ENCODE assay signal across 8 mouse cellular contexts in genomic region chrX:94235601-94236000, GRCm38 (mm10). TPM values are rescaled to one million over a fixed set of nuclear protein-coding genes. Genes with fewer than 3 reads are reported as not detected.
A peak's percentile ranks its signal among the peaks of the same experiment; 100 is the strongest.
DNase-seq lines count a peak whose midpoint lies in the region; ATAC-seq and TF ChIP-seq lines count a peak whose summit lies in the region.

No protein-coding gene starts in this region.

- intact Hi-C loops in left cerebral cortex, adult 2 months (cut with DNase I), result no loop called here
- intact Hi-C loops in left cerebral cortex, postnatal 4 days (cut with DNase I), result loop anchor here (10.0 kb wide), 1 partner anchor 129 kb away; the partner anchor contains the start of genes Apoo and Fam90a1b

- no peak for ATAC-seq in hindbrain, embryonic 12.5 days (ENCODE audit: low FRiP score)
- ATAC-seq in midbrain, embryonic 11.5 days (ENCODE audit: low FRiP score), result no peak

- H3K4me2 ChIP-seq in hindbrain, embryonic 12.5 days (replicated peaks), result peak overlapping the region; percentile 51
- H3K4me2 ChIP-seq in midbrain, embryonic 11.5 days, result peak overlapping the region; percentile 41

- 36% methylated on average over 12 of the region's 12 CpGs for WGBS in hindbrain, embryonic 12.5 days
- WGBS in midbrain, embryonic 11.5 days, result 25% methylated on average over 12 of the region's 12 CpGs

- TF ChIP-seq POLR2A in brain, embryonic 14.5 days (IDR thresholded peaks at IDR 0.05; ENCODE audit: borderline replicate concordance, extremely low read depth, insufficient read depth, insufficient read length, poor library complexity, severe bottlenecking), result no peak

- no peak for TF ChIP-seq CTCF in left cerebral cortex, adult 2 months (IDR thresholded peaks at IDR 0.05)
- TF ChIP-seq CTCF in brain, embryonic 14.5 days (IDR thresholded peaks at IDR 0.05; ENCODE audit: borderline replicate concordance, extremely low read depth, insufficient read depth, insufficient read length), result no peak

- H3K36me3 ChIP-seq in hindbrain, embryonic 12.5 days, result no peaks in the 10 kb centered on the region
- H3K36me3 ChIP-seq in midbrain, embryonic 11.5 days (ENCODE audit: control insufficient read depth, insufficient read depth, low read length), result no peaks in the 10 kb centered on the region

- H3K27ac ChIP-seq in left cerebral cortex, adult 2 months, result no peak overlapping the region; the same call in 1 of the 2 replicates
- H3K27ac ChIP-seq in hindbrain, embryonic 12.5 days, result no peak overlapping the region
- H3K27ac ChIP-seq in midbrain, embryonic 11.5 days (ENCODE audit: low read depth, low read length), result no peak overlapping the region

- no peaks in the 10 kb centered on the region for H3K4me1 ChIP-seq in hindbrain, embryonic 12.5 days
- H3K4me1 ChIP-seq in midbrain, embryonic 11.5 days (ENCODE audit: control insufficient read depth, insufficient read depth, low read length), result no peaks in the 10 kb centered on the region

- H3K9ac ChIP-seq in hindbrain, embryonic 12.5 days, result peak overlapping the region; percentile 68
- H3K9ac ChIP-seq in midbrain, embryonic 11.5 days (ENCODE audit: low read length), result peak overlapping the region; percentile 44; the same call in 1 of the 2 replicates

- no peak for DNase-seq in left cerebral cortex, adult 2 months (ENCODE audit: extremely low spot score in 1 of 2, low spot score in 2 of 2)
- DNase-seq in left cerebral cortex, postnatal 4 days, result no peak
- DNase-seq in brain, embryonic 14.5 days (ENCODE audit: low read depth), result peak; percentile 26
- no peak for DNase-seq in midbrain, embryonic 11.5 days (ENCODE audit: low spot score, missing footprints)
- DNase-seq in frontal cortex, adult 2 months (ENCODE audit: extremely low spot score in 1 of 2, low spot score in 1 of 2), result no peak
- no peak for DNase-seq in cerebellum, adult 9-10 months
- no peak for DNase-seq in adipocyte (ENCODE audit: low spot score)

- peak overlapping the region; percentile 65 for H3K4me3 ChIP-seq in left cerebral cortex, adult 2 months
- peak overlapping the region; percentile 62 for H3K4me3 ChIP-seq in hindbrain, embryonic 12.5 days
- peak overlapping the region; percentile 51 for H3K4me3 ChIP-seq in midbrain, embryonic 11.5 days (ENCODE audit: low read depth, low read length)

- no peaks in the 10 kb centered on the region for H3K9me3 ChIP-seq in hindbrain, embryonic 12.5 days (replicated peaks)
- H3K9me3 ChIP-seq in midbrain, embryonic 11.5 days (ENCODE audit: control insufficient read depth, low read length), result no peaks in the 10 kb centered on the region

- H3K27me3 ChIP-seq in hindbrain, embryonic 12.5 days, result peaks cover 68% of the 10 kb centered on the region
- H3K27me3 ChIP-seq in midbrain, embryonic 11.5 days (ENCODE audit: control insufficient read depth, insufficient read depth, low read length), result peaks cover 44% of the 10 kb centered on the region

RNA-seq across cellular contexts. Expression of gene Klhl15, which starts 1.2 kb away (rescaled TPM):
- total RNA-seq in left cerebral cortex, adult 2 months (2021), result 10 to 100 TPM; 28.5 to 30.9 TPM
- 10 to 100 TPM; 17.5 to 18.7 TPM for total RNA-seq in left cerebral cortex, postnatal 4 days (2021)
- 5.7 and 6.3 TPM in 2 replicates for polyA plus RNA-seq in brain, embryonic 14.5 days (2012; rRNA removed)
- 11.0 and 12.9 TPM in 2 replicates for polyA plus RNA-seq in hindbrain, embryonic 12.5 days (2016; fragmentation: Nextera tagmentation; extraction: Ambion mirVana)
- polyA plus RNA-seq in midbrain, embryonic 11.5 days (2014; fragmentation: Nextera tagmentation; extraction: Ambion mirVana), result 11.3 and 15.4 TPM in 2 replicates
- polyA plus RNA-seq in frontal cortex, adult 2 months (2012; rRNA removed), result 7.2 TPM in 2 replicates

RNA-seq across cellular contexts. Expression of gene Eif2s3x, which starts 22.9 kb away (rescaled TPM):
- total RNA-seq in left cerebral cortex, adult 2 months (2021), result 100 to 1,000 TPM in 1 of 2 experiments, 10 to 100 TPM in 1; 99.9 to 153 TPM
- total RNA-seq in left cerebral cortex, postnatal 4 days (2021), result 100 to 1,000 TPM; 167 to 244 TPM
- 118 and 141 TPM in 2 replicates for polyA plus RNA-seq in brain, embryonic 14.5 days (2012; rRNA removed)
- 98.6 and 99.0 TPM in 2 replicates for polyA plus RNA-seq in hindbrain, embryonic 12.5 days (2016; fragmentation: Nextera tagmentation; extraction: Ambion mirVana)
- 126 and 140 TPM in 2 replicates for polyA plus RNA-seq in midbrain, embryonic 11.5 days (2014; fragmentation: Nextera tagmentation; extraction: Ambion mirVana)
- 66.3 and 98.9 TPM in 2 replicates for polyA plus RNA-seq in frontal cortex, adult 2 months (2012; rRNA removed)
